Mouse (Mus musculus) lung, embryonic 16.5 days (tissue): ENCODE measurements at regions not wholly inside any gene's neighbourhood (a gene's known extent, or its start where the extent isn't known, plus 50 kb on each side); places are given as distances from the start of the nearest gene placed in this dataset.

Experiments used
- ATAC-seq: fragments of 200-750 bp; cut with Nextera tagmentation; 2 replicates; pipeline ENCODE4 v1.8.0; 2017; ENCODE audit warnings: low read depth, mild to moderate bottlenecking, moderate library complexity
- H3K27ac ChIP-seq: fragments of 300-500 bp; sonication (generic); 2 replicates; pipeline ENCODE4 v1.5.1; 2014; ENCODE audit warnings: mild to moderate bottlenecking, control low read depth, low read length
- H3K27me3 ChIP-seq: fragments of 300-500 bp; sonication (generic); 2 replicates; pipeline ENCODE4 v1.6.1; 2014; ENCODE audit warnings: low read depth, low read length, mixed read lengths; ENCODE audit not compliant: control insufficient read depth, insufficient read depth
- H3K36me3 ChIP-seq: fragments of 300-500 bp; sonication (generic); 2 replicates; pipeline ENCODE4 v1.6.1; 2014; ENCODE audit warnings: low read length; ENCODE audit not compliant: control insufficient read depth, insufficient read depth
- H3K4me1 ChIP-seq: fragments of 300-500 bp; sonication (generic); replicated peaks from 2 replicates; pipeline ENCODE4 v1.6.1; 2014; ENCODE audit warnings: low read length, mixed read lengths; ENCODE audit not compliant: control insufficient read depth, insufficient read depth
- H3K4me2 ChIP-seq: fragments of 300-500 bp; sonication (generic); 2 replicates; pipeline ENCODE4 v1.6.1; 2014; ENCODE audit warnings: low read depth, low read length, control low read depth
- H3K4me3 ChIP-seq: fragments of 300-500 bp; sonication (generic); 2 replicates; pipeline ENCODE4 v1.5.1; 2014; ENCODE audit warnings: mild to moderate bottlenecking, low read length, control low read depth
- H3K9ac ChIP-seq: fragments of 300-500 bp; sonication (generic); 2 replicates; pipeline ENCODE4 v1.6.1; 2014; ENCODE audit warnings: low read length, control low read depth
- H3K9me3 ChIP-seq: fragments of 300-500 bp; sonication (generic); 2 replicates; pipeline ENCODE4 v1.6.1; 2016; ENCODE audit warnings: low read length; ENCODE audit not compliant: control insufficient read depth
- WGBS: fragments of 180-500 bp; shearing (Covaris S2); extraction: QIAGEN DNeasy Blood & Tissue Kit; methylation state at CpG from one replicate; pipeline ENCODE4 v1.1.7; 2014; 5-methylcytosine and 5-hydroxymethylcytosine counted together

DNA sequence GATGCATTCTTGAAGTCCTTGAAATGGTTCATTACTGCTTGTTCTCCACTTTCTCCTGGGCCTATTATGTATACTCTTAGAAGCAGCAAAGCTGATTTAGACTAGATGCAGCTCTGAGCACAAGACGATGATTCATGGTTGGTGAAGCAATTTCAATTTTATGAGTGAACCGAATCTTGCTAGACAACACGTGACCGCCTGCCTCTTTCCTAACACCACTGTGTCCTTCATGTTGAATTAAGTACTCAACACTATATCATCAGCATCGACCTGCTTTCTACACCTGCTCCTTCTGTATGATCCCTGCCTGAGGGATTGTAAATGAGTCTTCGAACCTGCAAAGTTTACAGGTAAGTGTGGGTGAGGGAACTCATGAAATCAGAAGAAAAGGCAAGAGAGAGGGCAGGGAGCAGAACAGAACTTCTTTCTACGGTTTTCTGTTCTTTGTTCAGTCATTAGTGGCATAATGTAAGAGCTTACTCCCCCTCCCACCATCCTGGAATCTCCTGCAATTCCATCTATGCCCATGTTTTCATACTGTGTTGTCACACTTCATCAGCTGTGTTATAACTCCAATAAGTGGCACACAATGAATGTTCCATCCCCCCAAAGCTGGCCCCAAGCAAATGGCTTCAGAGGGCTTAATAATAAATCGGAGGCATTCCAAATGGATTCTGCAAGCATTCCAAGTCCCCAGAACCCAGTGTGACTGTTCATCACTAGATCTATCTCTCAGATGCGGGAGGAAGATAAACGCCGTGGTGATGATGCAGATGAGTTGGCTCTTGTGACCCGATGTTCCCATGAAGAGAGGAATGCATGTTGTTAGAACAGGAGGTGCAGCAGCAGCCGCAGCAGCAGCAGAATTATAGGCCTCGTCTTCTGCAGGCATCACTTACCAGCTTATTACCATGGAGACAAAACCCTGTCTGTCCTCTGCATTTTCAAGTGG is 224.2 kb upstream of the Serp2 start:
- no peak for ATAC-seq
- H3K27ac ChIP-seq, result no peak overlapping the region
- WGBS, result 57% methylated on average over 14 of the region's 14 CpGs

GRCm38 (mm10) chr14:76778541-76779399 is 222.1 kb upstream of the Serp2 start:
- WGBS, result 36% methylated on average over 9 of the region's 9 CpGs
- peaks cover 14% of the 10 kb centered on the region for H3K4me1 ChIP-seq
- no peaks in the 10 kb centered on the region for H3K27me3 ChIP-seq
- H3K4me3 ChIP-seq, result no peak overlapping the region
- no peaks in the 10 kb centered on the region for H3K9me3 ChIP-seq
- H3K9ac ChIP-seq, result peak overlapping the region; percentile 3; the same call in 1 of the 2 replicates
- H3K27ac ChIP-seq, result no peak overlapping the region
- H3K4me2 ChIP-seq, result no peak overlapping the region
- H3K36me3 ChIP-seq, result no peaks in the 10 kb centered on the region
- ATAC-seq, result peak; percentile 66

More for the DNA sequence above, 224.2 kb upstream of the Serp2 start:
- no peak overlapping the region for H3K4me2 ChIP-seq
- no peaks in the 10 kb centered on the region for H3K27me3 ChIP-seq
- no peak overlapping the region for H3K9ac ChIP-seq
- H3K9me3 ChIP-seq, result no peaks in the 10 kb centered on the region
- H3K4me3 ChIP-seq, result no peak overlapping the region
- no peaks in the 10 kb centered on the region for H3K36me3 ChIP-seq
- peaks cover 14% of the 10 kb centered on the region for H3K4me1 ChIP-seq

- Histone ChIP-seq H3K36me3 (no peaks in the 10 kb centered on the region), H3K4me3 (no peak overlapping the region), H3K4me2 (no peak overlapping the region), H3K27me3 (no peaks in the 10 kb centered on the region), H3K4me1 (peaks cover 9% of the 10 kb centered on the region), H3K9me3 (no peaks in the 10 kb centered on the region), H3K27ac (no peak overlapping the region), H3K9ac (no peak overlapping the region)
- no peak for ATAC-seq
- WGBS, result 38% methylated on average over 3 of the region's 3 CpGs
Observed at GRCm38 (mm10) chr14:76775387-76775924, 218.8 kb upstream of the Serp2 start.

GRCm38 (mm10) chr14:76772781-76773438 is 216.2 kb upstream of the Serp2 start:
- no peaks in the 10 kb centered on the region for H3K4me1 ChIP-seq
- no peak overlapping the region for H3K9ac ChIP-seq
- H3K27ac ChIP-seq, result no peak overlapping the region
- WGBS, result 66% methylated on average over 11 of the region's 11 CpGs
- ATAC-seq, result no peak
- H3K27me3 ChIP-seq, result no peaks in the 10 kb centered on the region
- no peaks in the 10 kb centered on the region for H3K36me3 ChIP-seq
- no peaks in the 10 kb centered on the region for H3K9me3 ChIP-seq
- no peak overlapping the region for H3K4me2 ChIP-seq
- no peak overlapping the region for H3K4me3 ChIP-seq

DNA sequence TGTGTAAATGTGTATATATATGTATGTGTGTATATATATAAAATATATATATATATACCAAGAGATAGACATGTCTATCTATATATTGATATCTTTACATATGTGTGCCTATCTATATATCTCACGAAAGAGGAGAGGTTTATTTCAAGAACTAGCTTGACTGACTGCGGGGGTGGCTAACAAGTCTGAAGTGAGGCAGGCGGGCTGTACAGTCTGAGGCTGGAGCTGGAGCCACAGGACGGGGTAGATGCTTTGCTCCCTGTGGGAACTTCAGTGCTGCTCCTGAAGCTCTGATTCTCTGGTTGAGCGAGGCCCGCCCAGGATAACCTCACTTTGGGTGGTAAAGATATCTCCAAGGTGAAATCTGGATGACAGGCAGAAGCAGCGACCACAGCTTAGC is 213.4 kb upstream of the Serp2 start:
- Histone ChIP-seq H3K9ac (no peak overlapping the region), H3K27ac (no peak overlapping the region), H3K4me2 (no peak overlapping the region), H3K4me1 (peaks cover 10% of the 10 kb centered on the region), H3K4me3 (no peak overlapping the region), H3K27me3 (no peaks in the 10 kb centered on the region), H3K36me3 (no peaks in the 10 kb centered on the region), H3K9me3 (no peaks in the 10 kb centered on the region)
- no peak for ATAC-seq
- 82% methylated on average over 7 of the region's 7 CpGs for WGBS

GRCm38 (mm10) chr14:76767301-76767700 is 210.6 kb upstream of the Serp2 start:
- Histone ChIP-seq H3K4me2 (no peak overlapping the region), H3K36me3 (no peaks in the 10 kb centered on the region), H3K27ac (no peak overlapping the region), H3K4me1 (peaks cover 32% of the 10 kb centered on the region), H3K9ac (no peak overlapping the region), H3K4me3 (no peak overlapping the region), H3K9me3 (no peaks in the 10 kb centered on the region), H3K27me3 (no peaks in the 10 kb centered on the region)
- WGBS, result 45% methylated on average over 6 of the region's 6 CpGs
- no peak for ATAC-seq

DNA sequence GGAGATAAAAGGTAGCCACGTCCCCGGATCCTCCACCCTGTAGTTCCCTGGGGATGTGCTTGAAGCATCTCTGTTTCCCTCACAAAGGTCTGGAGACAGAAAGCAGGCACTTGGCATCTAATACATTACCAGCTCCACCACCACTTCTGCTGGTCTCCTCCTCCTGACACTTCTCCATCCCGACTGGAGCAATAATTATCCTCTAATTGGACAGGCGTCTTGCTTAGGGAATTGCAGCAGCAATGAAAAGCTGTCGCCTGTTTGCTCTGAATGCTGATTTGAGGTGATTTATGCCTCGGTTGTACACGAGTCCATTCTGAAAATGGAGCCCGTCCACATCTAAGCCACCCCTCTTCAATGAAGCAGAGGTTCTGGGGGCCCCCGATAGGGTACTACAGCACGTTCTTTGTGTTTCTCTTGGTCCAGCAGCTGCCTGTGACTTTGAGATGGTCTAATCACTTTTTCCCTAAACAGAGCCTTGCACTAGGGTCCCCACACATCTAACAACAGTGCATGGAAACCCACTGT is 209.6 kb upstream of the Serp2 start:
- H3K9ac ChIP-seq, result no peak overlapping the region
- H3K4me2 ChIP-seq, result no peak overlapping the region
- no peaks in the 10 kb centered on the region for H3K9me3 ChIP-seq
- H3K27me3 ChIP-seq, result no peaks in the 10 kb centered on the region
- peaks cover 32% of the 10 kb centered on the region for H3K4me1 ChIP-seq
- H3K4me3 ChIP-seq, result no peak overlapping the region
- WGBS, result 59% methylated on average over 10 of the region's 10 CpGs
- H3K27ac ChIP-seq, result no peak overlapping the region
- no peak for ATAC-seq
- H3K36me3 ChIP-seq, result no peaks in the 10 kb centered on the region

DNA sequence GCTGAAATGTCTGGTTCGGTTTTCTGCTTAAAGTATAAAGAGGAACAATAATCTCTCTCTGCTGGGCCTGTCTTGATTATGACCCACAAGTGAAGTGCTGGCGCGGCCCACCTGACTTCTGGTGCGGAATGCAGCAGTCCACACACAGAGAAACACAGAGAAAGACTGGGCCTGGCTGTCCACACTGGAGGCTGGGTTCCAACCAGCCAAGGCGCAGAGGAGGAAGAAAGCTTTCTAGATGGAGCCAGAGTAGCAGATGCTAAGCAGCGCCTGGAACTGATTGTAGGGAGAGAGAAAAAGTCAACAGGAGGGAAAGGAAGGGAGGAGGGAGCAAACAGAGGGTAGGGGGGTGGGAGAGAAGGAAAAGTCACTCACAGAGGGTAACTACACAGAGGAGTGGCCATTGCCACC is 208.4 kb upstream of the Serp2 start:
- Histone ChIP-seq H3K4me1 (peaks cover 34% of the 10 kb centered on the region), H3K9me3 (no peaks in the 10 kb centered on the region), H3K27ac (peak overlapping the region; percentile 78), H3K36me3 (no peaks in the 10 kb centered on the region), H3K27me3 (no peaks in the 10 kb centered on the region), H3K9ac (peak overlapping the region; percentile 40; the same call in 1 of the 2 replicates), H3K4me2 (0 out of 2 replicates have a peak overlapping the region, but pooled peaks have one; percentile 35), H3K4me3 (no peak overlapping the region)
- peak; percentile 29 for ATAC-seq
- WGBS, result 42% methylated on average over 6 of the region's 6 CpGs
